10 mouse cellular contexts compared by ENCODE assay signal in the genomic region with DNA sequence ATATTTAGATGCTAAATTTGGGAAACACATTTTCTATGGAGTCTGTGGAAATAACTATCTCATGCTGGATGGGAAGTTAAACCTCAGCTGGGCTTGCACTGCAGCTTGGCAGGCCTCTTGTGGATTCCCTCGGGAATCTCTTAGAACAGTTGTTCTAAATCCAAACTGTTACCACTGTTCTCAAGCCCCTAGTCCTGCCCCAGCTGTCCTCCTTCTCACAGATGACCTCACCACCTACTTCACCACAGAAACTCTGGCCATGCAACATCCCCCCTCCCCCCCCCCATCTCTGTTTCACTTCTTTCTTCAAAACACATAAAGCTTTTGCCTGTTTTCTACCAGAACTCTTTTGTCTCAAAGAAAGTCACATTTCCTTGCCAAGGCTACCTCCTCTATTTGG.
DNase-seq lines count a peak whose midpoint lies in the region; ATAC-seq and TF ChIP-seq lines count a peak whose summit lies in the region.
"Had no signal": no experiment of that assay in that cellular context is flagged by ENCODE, and none has a peak within 500 bp of the region (broad histone marks: within the 10 kb centered on the region; RNA-seq: fewer than 3 reads in every experiment).

No protein-coding gene starts in this region.

- H3K4me2 ChIP-seq in heart, embryonic 12.5 days, result no peak overlapping the region
- no peak overlapping the region for H3K4me2 ChIP-seq in CH12.LX (ENCODE audit: insufficient read depth, low read depth, poor library complexity, severe bottlenecking)
- H3K4me2 ChIP-seq: forebrain, embryonic 15.5 days had no signal

- H3K36me3 ChIP-seq in heart, embryonic 12.5 days, result no peaks in the 10 kb centered on the region
- no peaks in the 10 kb centered on the region for H3K36me3 ChIP-seq in CH12.LX (replicated peaks in 1 of 2; ENCODE audit: control insufficient read depth in 1 of 2, insufficient read depth in 1 of 2, low read length in 1 of 2)
- H3K36me3 ChIP-seq: forebrain, embryonic 15.5 days had no signal

- peak; percentile 48 to 68 for DNase-seq in heart, adult 18-20 months
- DNase-seq in CH12.LX (ENCODE audit: extremely low read depth), result peak; percentile 21
- DNase-seq in gastrocnemius, postnatal 14 days, result peak; percentile 37
- DNase-seq in kidney, postnatal 14 days, result peak; percentile 14
- DNase-seq in adrenal gland, adult 8-10 months, result no peak
- no peak for DNase-seq in left cerebral cortex, adult 18-20 months (ENCODE audit: low spot score in 2 of 2)
- no peak for DNase-seq in spleen, postnatal 36 days (ENCODE audit: low spot score in 2 of 2)

- WGBS in heart, embryonic 12.5 days, result 40% methylated on average over 1 of the region's 1 CpGs

- intact Hi-C loops in gastrocnemius, postnatal 14 days (cut with DNase I; ENCODE audit: low total_unique reads), result no loop called here

- H3K4me3 ChIP-seq in heart, embryonic 12.5 days, result no peak overlapping the region
- H3K4me3 ChIP-seq in CH12.LX (replicated peaks in 1 of 3; ENCODE audit: low read depth in 2 of 3, low read length in 2 of 3, poor library complexity in 1 of 3), result no peak overlapping the region
- H3K4me3 ChIP-seq: forebrain, embryonic 15.5 days had no signal

- no peaks in the 10 kb centered on the region for H3K79me2 ChIP-seq in CH12.LX (replicated peaks; ENCODE audit: control insufficient read depth, extremely low read depth, insufficient read depth, poor library complexity, severe bottlenecking)

- TF ChIP-seq POLR2A in CH12.LX (IDR thresholded peaks at IDR 0.05; ENCODE audit: low read depth, low read length), result no peak

- peak; percentile 78 for TF ChIP-seq EP300 in CH12.LX (IDR thresholded peaks at IDR 0.05; ENCODE audit: low read length)

- H3K9me3 ChIP-seq in heart, embryonic 12.5 days (replicated peaks), result 0 out of 2 replicates have a peak, but pooled peaks cover 2% of the 10 kb centered on the region
- H3K9me3 ChIP-seq in CH12.LX (replicated peaks; ENCODE audit: low read length), result no peaks in the 10 kb centered on the region
- H3K9me3 ChIP-seq: forebrain, embryonic 15.5 days had no signal

- ATAC-seq in heart, embryonic 12.5 days (ENCODE audit: insufficient number of reproducible peaks, low FRiP score), result no peak
- ATAC-seq: CD4-positive, CD25-positive, alpha-beta regulatory T cell, adult 4 months; forebrain, embryonic 15.5 days had no signal

- no peaks in the 10 kb centered on the region for H3K27me3 ChIP-seq in heart, embryonic 12.5 days (replicated peaks)
- H3K27me3 ChIP-seq in CH12.LX (replicated peaks), result no peaks in the 10 kb centered on the region
- H3K27me3 ChIP-seq: forebrain, embryonic 15.5 days had no signal

- no peak for TF ChIP-seq CTCF in CH12.LX (conservative IDR thresholded peaks at IDR 0.05 in 1 of 2, IDR thresholded peaks at IDR 0.05 in 1 of 2; ENCODE audit: low read depth in 2 of 2, low read length in 2 of 2)

- H3K4me1 ChIP-seq in heart, embryonic 12.5 days (replicated peaks), result no peaks in the 10 kb centered on the region
- peaks cover 0 to 8% of the 10 kb centered on the region in 2 experiments; a peak in 3 of 4 replicates for H3K4me1 ChIP-seq in CH12.LX (ENCODE audit: control insufficient read depth in 1 of 2, insufficient read depth in 2 of 2)
- H3K4me1 ChIP-seq: forebrain, embryonic 15.5 days had no signal

- H3K27ac ChIP-seq in heart, embryonic 12.5 days (ENCODE audit: poor library complexity, severe bottlenecking), result no peak overlapping the region
- H3K27ac ChIP-seq in CH12.LX (ENCODE audit: insufficient read depth, low read depth), result no peak overlapping the region
- H3K27ac ChIP-seq: forebrain, embryonic 15.5 days had no signal

- in situ Hi-C loops in CH12.LX (cut with MboI; ENCODE audit: low pct_ligation_motif_present, low pct_unique_long_range_greater_than_20kb, low sequenced_read_pairs), result no loop called here

- no peak overlapping the region for H3K9ac ChIP-seq in heart, embryonic 12.5 days
- H3K9ac ChIP-seq in CH12.LX (ENCODE audit: insufficient read depth, low read depth), result no peak overlapping the region
- H3K9ac ChIP-seq: forebrain, embryonic 15.5 days had no signal

- dilution Hi-C loops in CH12.LX (cut with MboI; ENCODE audit: extremely low pct_ligation_motif_present, extremely low pct_unique_long_range_greater_than_20kb, low sequenced_read_pairs), result no loop called here

- TF ChIP-seq RAD21 in CH12.LX (IDR thresholded peaks at IDR 0.05; ENCODE audit: low read depth, low read length), result no peak

TF ChIP-seq in CH12.LX, 34 proteins besides CTCF, POLR2A, EP300 and RAD21:
- TF ChIP-seq ETS1 (conservative IDR thresholded peaks at IDR 0.05; ENCODE audit: low read depth, low read length) (peak; percentile 35), JUND (conservative IDR thresholded peaks at IDR 0.05; ENCODE audit: low read depth, low read length) (peak; percentile 47), MXI1 (IDR thresholded peaks at IDR 0.05; ENCODE audit: low read depth, low read length) (no peak), IRF4 (IDR thresholded peaks at IDR 0.05; ENCODE audit: low read depth, low read length) (peak; percentile 87), JUN (IDR thresholded peaks at IDR 0.05; ENCODE audit: insufficient read depth, low read depth, low read length) (peak; percentile 69), CHD2 (IDR thresholded peaks at IDR 0.05; ENCODE audit: low read length) (no peak), TCF12 (IDR thresholded peaks at IDR 0.05; ENCODE audit: low read depth, low read length) (peak; percentile 65)
TF ChIP-seq in CH12.LX: peak in this region for 5.

Comparison
In these comparisons a context has a peak if more than half of its experiments do, and no peak if none do; other contexts are left out.
1. DNase-seq: peak in heart, adult 18-20 months (2 of 2), CH12.LX (single experiment), gastrocnemius, postnatal 14 days (single experiment) and kidney, postnatal 14 days (single experiment); none in adrenal gland, adult 8-10 months (single experiment), left cerebral cortex, adult 18-20 months (0 of 2) and spleen, postnatal 36 days (0 of 2).